Mouse (Mus musculus): ENCODE data around the gene Rab3c.

Rab3c gene

DNA sequence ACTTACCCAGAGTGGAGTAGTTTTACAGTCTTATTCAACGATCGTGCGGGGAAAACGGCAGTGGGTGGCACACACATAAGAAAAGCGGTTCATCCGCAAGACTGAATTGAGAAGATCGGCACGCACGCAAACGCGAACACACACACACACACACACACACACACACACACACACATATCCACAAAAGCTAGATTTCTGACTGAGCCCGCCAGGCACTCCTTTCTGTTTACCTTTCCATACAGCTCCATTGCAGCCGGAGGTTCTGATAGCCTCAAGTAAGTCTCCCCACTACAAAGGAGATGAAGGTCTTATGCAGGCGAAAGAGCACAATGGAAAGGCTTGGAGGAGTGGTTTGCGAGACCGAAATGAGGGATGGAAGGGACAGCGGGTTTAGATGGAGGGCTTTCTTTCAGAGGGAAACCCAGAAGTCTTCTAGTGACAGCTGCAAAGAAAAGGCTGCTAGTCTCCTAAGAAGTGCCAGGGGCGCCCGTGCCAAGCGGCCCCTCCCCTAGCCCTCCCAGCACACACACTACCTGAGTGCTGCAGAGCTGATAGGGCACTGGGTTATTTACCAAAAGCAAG lies at the start of gene Rab3c:
TSS of gene Rab3c (minus strand) at position 434 of the 582 bp plus-strand sequence.
- peak; percentile 32 to 56 for DNase-seq

DNA sequence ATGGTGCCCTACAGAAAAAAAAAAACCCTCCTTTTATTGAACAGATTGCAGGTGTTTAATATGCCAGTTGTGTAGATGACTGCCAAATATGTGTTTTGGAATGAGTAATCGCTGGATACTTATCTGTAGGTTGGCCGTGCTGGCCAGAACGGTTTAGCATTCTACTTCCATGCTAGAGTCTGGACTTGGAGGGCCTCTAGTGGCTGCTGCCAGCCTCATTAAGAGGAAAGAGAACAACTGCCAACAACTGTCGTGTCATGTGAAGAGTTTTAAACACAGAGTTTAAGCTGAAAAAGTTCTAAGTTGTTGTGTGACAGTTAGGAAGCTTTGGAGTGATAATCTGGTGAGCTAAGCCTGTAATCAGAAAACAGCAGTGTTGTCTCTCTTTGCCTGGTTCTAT lies 38.0 kb upstream of the Rab3c start:
- peak in 1 of 2 experiments; percentile 6 for DNase-seq

DNA sequence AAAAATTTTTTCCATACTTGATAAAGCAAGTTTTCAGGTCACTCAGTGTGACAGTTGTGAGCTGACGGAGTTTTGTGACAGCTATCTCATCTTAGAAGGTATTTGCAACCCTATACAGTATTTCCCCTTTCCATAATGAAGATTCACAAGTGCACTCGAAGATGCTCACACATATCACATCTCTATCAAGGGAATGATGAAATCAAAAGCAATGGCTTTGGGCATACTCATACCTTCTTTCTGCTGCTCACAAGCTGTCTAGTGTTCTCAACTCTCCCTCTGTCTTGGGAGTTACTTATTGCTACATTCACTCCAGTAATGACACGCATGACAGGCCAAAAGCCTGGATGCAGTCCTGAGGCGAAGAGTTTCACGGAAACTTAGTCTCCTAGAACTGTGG lies 26.4 kb upstream of the Rab3c start:
- no peak for DNase-seq

DNA sequence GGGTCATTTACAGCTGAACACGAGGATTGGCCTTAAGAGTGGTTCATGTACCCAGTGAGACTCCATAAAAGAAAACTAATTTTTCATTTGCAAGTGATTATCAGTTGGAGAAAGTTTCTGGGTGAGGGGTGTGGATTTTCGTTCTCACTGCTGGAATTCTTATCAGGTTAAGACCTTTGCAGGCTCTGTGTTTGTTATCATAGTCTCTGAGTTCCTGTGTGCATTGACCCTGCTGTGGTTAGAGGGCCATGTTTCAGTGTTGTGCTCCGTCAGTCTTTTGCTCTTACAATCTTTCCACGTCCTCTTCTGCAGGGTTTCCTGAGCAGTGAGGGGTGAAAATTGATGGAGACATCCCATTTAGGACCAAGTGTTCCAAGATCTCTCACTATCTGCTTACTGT lies 16.3 kb upstream of the Rab3c start:
- DNase-seq: no peak

DNA sequence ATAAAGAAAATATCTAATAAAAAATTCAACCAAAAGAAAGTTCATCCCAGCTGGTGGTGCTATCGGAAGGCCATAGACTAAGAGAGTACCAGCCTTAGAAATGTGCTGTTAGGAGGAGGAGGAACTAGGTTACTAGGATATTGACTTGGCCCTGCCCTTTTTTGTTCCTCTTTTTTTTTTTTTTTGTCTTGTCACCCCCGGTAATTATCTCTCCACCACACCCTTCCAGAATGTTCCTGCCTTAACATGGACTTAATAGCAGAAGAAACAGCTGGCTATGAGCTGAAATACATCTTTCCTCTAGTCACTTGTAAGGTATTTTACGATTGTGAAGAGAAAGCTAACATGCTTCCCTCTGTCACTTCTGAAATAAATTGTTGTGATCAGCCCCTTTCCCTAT lies 7.7 kb upstream of the Rab3c start:
- DNase-seq: no peak

DNA sequence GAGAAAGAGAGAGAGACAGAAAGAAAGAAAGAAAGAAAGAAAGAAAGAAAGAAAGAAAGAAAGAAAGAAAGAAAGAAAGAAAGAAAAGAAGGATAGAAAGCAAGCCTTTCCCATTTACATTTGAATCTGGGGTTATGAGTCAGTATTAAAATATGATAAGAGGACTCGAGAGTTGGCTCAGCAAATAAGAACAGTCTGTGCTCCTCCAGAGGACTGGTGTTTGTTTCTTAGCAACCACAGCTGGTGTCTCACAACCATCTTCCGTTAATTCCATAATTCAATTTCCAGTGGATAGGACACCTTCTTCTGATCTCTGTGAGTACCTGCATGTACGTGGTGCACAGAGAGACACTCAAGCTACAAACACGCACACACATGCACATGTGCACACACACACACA lies 3.0 kb upstream of the Rab3c start:
- DNase-seq: no peak

DNA sequence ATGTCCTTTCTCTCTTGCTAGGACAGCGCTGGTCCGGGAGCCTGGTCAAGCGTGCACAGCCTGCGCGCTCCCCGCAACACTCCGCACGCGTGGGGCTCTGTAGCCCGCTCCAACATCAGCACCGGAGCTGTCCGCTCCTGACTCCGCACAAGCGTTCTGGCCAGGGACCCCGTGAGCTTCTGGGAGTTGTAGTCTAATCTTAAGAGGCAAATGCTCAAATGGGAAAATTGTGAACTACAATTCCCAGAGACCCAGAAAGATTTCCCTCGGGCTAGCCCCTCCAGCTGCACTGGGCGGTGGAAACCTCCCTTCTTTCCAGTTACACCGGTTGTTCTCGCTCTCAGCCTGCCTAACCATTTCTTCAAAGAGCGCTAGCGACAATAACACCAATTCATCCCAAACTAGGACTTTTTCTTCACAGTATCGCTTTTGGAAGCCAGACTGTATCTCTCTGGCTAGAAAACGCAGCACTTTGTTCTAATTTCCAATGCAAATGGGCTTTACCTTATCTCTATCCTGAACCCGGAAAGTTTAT lies 701 bp downstream of the Rab3c start:
- peak; percentile 81 for DNase-seq

DNA sequence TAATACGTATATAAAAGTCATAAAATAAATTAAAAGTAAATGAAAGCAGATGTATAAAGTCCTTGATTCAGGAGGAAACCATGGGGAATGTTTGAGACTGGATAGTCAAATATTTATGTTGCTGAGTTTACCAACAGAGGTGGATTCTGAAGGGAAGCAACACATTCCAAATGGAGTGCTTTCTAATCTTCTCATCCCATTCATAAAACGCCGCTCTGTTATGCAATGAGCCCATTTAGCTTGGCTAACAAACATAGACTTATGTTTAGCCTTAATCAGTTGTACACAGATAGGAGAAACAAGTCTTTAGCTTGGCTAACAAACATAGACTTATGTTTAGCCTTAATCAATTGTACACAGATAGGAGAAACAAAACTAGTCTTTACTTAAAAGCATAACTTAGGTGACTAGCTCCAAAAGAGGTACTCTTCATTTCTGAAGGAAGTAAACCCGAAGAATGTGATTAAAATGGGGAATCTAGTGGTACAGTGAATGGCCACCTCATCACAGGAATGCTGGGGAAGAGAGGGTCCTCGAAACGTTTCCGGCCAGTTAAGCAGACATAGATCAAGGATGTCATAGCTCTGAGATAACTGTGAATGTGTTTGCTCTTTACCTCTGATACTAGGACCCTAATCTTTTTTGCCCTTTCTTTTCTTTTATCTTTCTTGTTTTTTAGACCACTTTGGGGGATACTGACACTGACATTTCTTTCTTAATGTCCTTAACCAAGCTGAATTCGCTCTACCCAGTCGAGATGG lies 1.6 kb downstream of the Rab3c start:
- DNase-seq: peak; percentile 4 to 32

DNA sequence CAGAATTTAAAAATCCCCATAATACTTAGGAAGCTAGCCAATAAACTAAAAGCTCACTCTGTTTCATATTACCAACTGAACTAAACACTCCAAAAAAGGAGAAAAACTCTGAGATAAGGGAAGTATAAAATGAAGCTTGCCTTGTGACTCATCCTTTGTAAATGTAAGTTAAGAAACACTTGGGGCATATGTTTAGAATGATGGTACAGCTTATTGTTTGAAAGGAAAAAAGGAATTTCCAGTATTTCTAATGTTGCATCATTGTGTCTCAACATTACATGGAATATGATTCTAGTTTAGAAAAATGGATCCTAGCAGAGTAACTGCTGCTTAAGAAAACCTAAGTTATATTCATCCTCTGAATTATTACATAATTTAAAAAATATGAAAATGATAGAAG lies 3.1 kb downstream of the Rab3c start:
- no peak for DNase-seq

DNA sequence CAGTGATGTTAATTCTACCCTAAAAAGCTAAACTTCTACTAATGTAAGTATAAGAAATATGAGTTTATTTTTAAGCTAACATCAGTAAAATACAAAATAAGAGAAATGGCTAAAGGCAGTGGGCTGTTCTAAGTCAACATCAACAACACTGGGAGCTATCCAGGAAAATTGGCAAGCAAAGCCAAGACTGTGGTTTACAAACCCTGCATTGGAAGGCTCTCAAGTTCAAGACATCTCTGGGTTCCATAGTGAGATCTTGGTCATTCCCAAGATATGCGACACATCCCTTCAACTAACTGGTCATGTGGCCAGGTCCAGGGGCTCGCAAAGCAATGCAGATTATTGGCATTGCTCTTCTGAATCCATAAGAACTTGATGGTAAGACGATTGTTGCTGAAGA lies 5.3 kb downstream of the Rab3c start:
- no peak for DNase-seq

DNA sequence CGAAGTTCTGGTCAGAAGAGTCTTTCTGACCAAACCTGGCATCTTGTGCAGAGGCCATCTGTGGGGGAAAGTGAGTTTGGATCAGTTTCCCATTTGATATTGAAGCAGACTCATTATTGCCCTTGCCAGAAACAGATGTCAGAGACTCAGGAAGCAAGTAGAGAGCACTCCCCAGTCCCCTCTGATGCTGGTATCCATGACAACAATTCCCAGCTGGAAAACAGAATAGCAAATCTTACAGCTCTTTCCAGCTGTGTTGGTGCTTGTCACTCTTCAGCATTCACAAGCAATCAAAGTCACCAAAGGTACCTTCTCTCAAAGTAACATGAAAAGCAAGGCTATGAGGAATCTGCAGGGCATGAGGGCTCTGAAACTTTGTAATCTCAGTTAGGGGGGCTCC lies 20.1 kb downstream of the Rab3c start:
- DNase-seq: no peak

DNA sequence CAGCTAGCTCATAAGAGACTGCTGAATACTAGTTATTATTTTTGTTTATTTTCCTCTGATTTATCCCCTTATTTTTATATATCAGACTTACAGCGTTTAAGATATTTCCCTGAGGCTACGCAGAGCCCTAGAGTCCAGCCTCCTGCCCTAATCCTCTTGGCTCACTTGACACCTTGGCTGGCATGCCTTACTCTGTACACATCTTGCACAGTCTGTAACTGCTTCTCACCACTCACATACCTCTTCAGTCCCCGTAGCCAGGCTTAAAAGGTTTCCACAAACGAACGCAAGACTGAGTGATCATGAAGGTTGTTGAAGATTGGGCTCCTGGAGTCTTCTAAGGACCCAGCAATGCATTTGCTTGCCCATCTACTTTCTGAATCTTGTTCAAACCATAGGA lies 29.3 kb downstream of the Rab3c start:
- DNase-seq: no peak

DNA sequence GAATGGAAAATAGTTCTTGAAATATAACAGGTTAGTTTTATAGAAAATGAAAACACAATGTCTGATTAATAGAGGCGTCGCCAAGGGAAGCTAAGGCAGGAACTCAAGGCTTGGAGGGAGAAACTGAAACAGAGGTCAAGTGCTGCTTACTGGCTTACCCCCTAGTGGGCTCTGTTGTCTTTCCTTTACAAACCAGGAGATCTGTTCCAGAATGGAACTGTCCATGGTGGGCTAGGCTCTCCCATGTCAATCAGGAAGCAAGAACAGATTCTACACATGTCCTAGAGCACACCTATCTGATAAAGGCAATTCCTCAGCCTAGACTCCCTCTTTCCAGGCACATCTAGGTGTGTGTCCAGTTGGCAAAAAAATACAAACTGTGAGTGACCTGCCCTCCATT lies 32.3 kb downstream of the Rab3c start:
- DNase-seq: no peak

DNA sequence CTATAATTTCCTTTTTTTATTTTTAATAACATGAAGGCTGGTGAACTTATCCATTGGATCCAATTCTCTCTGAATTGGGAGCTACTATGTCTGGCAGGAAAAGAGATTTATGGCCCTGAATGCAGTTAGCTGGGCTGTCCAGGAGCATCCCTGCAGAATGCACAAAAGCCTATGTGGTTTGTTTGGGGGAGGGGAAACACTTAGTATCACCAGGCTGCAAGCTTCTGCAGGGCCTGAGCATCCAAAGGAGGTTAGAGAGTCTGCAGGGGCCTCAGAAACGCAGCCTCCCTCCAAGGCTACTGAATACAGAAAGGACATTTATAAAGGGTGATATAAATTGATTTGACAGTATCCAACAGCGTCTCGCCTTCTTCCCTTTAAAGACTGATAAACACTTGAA lies 41.8 kb downstream of the Rab3c start:
- DNase-seq: no peak

DNA sequence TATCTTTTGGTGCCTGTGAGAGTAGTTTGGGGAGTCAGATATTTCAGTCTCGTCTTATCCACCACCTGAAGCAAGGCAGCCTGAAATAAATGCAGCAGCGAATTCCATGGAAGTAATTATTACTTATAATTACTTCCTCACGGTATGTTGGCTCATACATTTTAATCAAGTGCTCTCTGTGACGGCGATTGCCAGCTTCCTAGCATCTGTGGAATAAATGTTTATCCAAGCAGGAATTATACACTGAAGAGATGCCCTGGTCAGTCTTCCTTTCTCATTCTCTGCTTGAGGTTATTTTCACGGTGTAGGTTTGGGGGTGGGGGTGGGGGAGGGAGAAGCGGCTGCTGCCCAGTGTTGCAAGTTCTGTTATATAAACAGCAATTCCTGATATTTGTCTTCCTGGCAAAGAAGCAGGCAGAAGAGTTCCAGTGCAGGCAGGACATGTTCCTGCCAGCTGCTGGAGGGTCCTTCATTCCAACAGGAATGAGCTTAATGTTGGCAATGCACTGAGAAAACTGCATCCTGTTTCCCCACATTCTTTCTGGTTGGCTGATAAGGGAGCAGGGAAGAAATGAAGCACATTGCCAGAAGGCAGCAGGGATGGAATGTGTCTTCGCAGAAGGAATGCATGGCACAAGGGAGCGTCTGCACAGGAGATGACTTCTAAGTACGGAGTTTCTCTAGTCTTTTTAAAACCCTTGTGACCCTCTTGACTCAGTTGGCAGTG lies 43.4 kb downstream of the Rab3c start:
- DNase-seq: no peak

DNA sequence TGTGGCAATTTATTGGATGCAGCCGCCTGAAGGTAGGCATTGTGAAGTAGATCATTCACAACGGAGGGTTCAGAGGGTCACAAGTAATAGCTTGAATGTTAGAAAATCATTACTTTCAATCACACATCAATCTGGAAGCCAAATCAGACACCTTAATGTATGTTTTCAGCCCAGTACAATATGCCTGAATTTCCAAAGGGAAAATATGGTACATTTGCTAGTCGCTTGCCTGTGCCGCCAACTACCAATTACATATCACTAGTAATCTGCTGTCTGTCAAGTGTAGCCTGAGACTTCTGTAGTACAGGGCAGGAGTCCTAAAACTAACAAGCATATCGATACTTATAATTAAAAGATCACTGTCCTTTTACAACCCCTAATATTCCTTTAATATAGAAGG lies 47.4 kb downstream of the Rab3c start:
- no peak for DNase-seq

DNA sequence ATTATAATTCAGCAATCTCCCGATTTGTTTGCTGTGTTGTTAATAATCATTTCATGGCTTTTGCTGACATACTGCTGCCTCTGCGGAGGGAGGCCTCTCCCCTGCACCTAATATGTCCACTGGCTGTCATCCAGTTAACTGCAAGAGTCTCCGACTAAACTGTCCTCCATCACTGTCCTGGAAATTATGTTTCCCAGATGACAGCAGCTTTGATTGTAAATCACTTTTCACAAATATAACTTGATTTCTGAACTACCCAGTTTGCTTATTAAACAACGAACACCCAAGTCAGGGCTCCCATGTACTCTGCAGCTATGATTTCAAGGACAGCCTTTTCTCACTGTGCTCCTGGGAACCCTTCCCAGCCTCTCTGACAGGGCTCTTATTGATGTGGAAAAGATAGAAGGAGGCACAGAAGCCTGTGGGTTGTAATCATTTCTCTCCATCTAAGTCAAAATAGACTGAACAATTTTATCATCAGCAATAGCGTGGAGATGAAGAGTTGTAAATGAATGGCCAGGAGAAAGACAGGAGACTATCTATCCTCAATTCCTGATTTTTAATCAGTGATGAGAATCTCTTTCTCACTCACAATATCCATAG lies 49.6 kb downstream of the Rab3c start:
- no peak for DNase-seq

DNA sequence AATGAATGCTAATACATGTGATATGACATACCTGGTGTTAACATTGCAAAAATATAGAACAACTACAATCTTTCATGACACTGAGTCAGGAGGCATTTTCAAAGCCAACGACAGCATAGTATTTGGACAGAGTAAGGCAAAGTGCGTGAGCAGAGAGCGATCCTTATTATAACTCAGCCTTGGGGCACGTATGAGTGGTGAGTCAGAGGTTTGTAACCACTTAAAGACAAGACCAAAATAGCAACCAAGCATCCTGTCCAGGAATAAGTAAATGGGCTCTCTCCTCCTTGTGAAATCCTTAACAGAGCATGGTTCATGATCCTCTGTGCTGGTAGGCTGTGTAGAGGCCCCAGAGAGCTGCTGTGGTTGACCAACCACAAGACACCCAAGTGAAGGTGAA lies 50.8 kb downstream of the Rab3c start:
- DNase-seq: no peak

DNA sequence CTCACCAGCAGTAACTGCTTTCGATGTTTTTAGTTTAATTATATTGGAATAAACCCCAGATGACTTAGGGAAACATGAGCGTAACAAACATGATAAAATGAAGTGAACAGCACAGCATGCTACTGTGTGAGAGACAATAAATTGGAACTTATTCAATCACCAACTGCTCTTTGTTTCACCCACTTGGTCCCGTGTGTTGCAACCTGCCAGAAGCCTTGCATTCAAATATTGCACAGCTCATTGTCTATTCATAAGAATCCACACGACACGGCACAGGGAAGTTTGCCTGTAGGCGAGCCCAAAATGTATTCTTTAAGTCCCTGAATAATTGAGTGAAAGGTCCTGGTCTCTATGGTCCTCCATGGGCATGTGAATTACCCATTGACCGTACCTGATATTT lies 61.6 kb downstream of the Rab3c start:
- DNase-seq: no peak

DNA sequence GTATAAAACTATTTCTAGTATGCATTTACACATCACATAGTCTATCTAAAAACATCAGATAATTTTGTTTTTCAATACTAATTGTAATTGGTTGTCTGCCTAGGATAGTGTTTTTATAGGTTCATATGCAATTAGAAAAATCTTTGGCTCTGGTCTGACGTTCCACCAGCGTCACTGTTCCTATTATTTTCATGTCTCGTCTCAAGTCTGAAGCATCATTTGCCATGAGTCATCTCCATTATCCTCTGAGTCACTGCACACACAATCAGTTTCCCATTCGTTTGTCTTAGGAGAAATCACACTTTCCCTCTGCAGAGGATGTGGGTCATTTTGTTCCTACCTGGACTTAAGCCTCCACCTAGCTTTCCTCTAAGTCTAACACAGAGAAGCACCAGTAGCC lies 62.3 kb downstream of the Rab3c start:
- no peak for DNase-seq

DNA sequence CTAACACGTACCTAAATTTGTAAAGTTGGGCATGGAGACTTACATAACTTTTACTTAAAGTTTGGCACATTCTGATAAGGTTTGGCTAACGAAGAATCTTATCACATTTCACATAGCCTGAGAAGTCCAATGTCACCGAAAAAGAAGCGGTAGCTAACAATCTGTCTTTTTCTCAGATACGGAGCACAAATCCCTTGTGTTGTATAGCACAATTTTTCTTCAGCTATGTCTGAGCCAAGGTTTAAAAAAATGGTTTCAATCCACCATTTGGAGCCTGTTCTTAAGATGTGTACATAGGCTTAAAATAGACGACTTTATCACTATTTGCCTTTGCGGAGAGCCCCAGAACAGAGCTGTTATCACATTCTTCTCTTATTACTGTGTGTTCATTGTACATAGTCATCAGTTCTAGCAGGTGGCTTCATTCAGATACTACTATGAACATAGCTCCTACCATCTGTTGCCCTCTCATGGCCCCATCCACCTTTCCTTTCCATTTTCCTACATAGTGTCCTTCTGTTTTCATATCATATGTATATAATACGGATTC lies 69.2 kb downstream of the Rab3c start:
- no peak for DNase-seq

DNA sequence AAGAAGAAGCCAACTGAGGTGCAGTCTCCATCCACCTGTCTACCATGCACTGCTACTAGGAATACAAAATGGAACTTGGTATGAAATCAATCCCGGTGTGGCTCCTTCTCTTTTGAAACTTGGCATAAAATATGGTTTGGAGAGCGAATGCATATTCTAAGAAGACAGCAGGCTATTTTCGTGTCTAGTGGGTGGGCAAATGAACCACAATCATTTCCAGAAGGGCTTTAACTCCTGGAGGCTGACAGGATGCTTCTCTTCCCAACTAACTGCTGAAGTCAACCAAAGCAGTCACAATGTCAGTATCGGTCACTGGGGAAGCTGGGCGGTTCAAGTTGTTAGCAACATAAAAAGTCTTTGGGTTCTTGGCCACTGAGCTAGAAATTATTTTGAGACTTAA lies 81.9 kb downstream of the Rab3c start:
- DNase-seq: no peak

DNA sequence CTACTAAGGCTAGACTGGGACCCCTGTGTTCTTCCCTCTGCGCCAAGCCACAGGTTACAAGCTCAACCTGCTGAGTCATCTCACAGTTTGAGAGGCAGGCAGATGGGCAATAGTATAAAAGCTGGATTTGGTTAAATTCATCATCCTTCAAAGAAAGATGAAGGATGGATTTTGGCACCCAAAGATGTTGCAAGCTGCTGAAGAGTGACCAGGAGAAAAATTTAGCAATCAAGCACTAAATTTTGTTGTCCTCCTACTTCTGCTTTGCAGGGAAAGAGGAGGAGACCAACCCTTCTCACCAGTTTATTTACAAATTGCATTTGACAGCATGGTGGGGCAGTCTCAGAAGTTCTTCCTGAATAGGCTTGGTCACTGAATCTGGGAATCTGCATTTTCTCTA lies 90.8 kb downstream of the Rab3c start:
- DNase-seq: no peak
